Mouse (Mus musculus): ENCODE results near the gene BC030500.

DNA sequence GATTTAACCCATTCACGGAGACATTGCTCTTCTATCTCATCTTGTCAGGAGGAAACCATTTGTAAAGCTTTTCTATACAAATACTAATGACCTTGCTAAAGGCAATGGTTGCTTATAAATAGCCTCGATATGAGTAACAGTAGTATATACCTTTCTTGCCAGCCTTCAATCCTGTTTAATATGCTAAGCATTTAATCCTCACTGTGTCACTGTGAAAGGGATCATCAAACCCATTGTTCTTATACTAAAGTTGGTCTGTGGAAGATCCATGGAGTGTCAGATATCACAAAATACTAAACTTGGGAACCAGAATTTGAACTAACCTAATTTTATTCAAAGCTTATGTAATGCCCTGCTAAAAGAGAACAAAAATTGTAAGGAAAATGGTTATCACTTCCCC lies 7.1 kb upstream of the BC030500 start:
- TF ChIP-seq CTCF (IDR thresholded peaks at IDR 0.05; ENCODE audit: low read depth, low read length) = no peak
- no peak for TF ChIP-seq POLR2A (IDR thresholded peaks at IDR 0.05; ENCODE audit: borderline replicate concordance, low read depth, low read length)

Measured in bone marrow macrophage, adult 2 months (primary cell).